Mouse (Mus musculus) embryonic fibroblast, embryonic 13.5 days (primary cell): ENCODE measurements around the gene Fbxo9.

ENCODE experiments used
- CTCF ChIP-seq: IDR thresholded peaks from 2 replicates; pipeline ENCODE4 v1.5.1; 2011; ENCODE audit warnings: mild to moderate bottlenecking, control low read depth, low read length, moderate library complexity, borderline replicate concordance; ENCODE audit not compliant: insufficient read depth
- POLR2A ChIP-seq: IDR thresholded peaks from 2 replicates; pipeline ENCODE4 v1.6.1; 2011; ENCODE audit warnings: low read depth, mild to moderate bottlenecking, control low read depth, low read length, moderate library complexity

DNA sequence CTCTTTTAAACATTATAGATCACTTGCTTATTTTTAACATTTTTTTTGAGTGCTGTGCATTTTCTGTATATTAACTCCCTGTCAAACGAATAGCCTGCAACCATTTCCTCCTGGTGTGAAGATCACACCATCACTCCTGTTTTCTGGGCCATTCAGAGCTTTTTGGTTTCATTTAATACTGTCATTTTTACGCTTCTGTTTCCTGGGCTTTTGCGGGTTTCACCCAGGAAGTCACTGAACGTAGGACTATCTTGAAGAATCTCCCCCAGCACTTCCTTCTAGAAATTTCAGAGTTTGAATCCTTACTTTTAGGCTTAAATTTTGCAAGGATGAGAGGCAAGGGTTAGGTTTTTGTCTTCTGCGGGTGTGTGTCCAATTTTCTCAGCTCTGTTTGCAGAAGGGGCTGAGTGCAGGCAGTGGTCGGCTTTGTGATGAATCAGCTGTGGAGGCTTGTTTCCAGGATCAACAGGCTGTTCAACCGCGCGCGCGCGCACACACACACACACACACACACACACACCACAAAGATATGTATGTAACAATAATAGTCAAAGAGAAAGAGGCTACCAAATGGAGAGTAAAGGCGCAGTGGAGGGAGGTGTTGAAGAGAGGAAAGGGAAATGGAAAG is 35.0 kb downstream of the Fbxo9 start:
- TF ChIP-seq CTCF (no peak), POLR2A (no peak)
